Mouse (Mus musculus): ENCODE results near the gene Carhsp1.

DNA sequence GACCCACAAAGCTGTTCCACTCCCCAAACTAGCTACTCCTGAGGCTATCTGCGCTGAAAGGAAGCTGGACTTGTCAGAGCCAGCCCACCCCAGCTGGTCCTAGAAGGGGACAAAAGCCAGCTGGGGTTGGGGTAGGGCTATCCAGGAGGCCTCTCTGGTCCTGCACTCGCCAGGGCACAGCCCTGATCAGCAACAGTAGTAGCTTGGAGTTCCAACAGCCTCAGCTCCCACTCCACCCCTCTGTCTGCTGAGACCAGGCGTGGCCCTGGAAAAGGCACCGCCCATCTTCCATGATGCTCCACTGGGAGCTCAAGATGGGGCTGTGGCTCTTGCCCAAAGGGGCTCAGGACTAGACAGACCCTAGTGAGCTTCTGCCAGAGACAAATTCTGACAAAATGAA is 4.1 kb downstream of the Carhsp1 start:
- TF ChIP-seq CTCF (IDR thresholded peaks at IDR 0.05; ENCODE audit: borderline replicate concordance, control insufficient read depth, extremely low read depth, insufficient read depth, low read length, poor library complexity) (no peak), POLR2A (IDR thresholded peaks at IDR 0.05; ENCODE audit: control insufficient read depth, extremely low read depth, insufficient read depth, low read length, poor library complexity) (no peak)
